Mouse (Mus musculus): Measurements from ENCODE around the gene Gtf3c6. TPM values are rescaled to one million over a fixed set of nuclear protein-coding genes. Genes with fewer than 3 reads are reported as not detected.

Gene Gtf3c6
- 10.3 and 11.4 TPM in 2 replicates for polyA plus RNA-seq (2012; rRNA removed; ENCODE audit: low replicate concordance)

DNA sequence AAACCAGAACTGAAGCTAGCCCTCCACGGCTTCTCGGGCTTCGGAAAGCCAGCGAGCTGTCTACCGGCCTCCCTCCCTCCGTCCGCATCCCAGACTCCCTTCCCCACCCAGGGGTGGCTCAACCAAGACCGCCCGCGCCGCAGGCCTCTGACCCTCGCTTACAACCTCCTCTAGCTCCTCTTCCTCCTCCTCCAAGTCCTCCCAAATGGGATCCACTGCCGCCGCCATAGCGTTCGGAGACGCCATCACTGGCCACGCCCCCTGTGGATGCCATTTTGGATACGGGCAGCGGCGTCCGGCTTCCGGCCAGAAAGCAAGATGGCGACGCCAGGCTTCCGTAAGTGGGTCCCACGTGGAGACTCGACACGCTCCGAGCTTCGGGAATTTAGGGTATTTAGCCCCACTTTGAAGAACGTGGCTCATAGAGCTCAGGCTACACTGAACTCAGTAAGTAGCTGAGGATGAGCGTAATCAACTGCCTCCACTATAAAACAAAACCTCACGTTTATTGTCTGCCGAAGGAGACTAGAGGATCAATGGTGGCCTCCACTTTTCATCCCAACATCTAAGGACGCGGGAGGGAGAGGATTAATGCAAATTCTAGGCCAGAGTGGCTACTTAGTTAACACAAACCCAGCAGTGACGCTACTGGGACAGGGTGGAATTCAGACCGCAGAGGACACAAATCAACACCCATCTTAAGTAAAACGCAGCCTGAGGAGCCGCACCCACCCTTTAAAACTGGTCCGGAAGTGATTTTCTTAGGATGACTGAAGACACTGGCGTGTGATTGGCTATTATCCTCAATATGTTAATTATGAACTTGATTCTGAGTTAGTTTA is at the start of gene Gtf3c6:
Gtf3c6 (minus strand) TSS at position 695 of the 842 bp plus-strand sequence.

DNA sequence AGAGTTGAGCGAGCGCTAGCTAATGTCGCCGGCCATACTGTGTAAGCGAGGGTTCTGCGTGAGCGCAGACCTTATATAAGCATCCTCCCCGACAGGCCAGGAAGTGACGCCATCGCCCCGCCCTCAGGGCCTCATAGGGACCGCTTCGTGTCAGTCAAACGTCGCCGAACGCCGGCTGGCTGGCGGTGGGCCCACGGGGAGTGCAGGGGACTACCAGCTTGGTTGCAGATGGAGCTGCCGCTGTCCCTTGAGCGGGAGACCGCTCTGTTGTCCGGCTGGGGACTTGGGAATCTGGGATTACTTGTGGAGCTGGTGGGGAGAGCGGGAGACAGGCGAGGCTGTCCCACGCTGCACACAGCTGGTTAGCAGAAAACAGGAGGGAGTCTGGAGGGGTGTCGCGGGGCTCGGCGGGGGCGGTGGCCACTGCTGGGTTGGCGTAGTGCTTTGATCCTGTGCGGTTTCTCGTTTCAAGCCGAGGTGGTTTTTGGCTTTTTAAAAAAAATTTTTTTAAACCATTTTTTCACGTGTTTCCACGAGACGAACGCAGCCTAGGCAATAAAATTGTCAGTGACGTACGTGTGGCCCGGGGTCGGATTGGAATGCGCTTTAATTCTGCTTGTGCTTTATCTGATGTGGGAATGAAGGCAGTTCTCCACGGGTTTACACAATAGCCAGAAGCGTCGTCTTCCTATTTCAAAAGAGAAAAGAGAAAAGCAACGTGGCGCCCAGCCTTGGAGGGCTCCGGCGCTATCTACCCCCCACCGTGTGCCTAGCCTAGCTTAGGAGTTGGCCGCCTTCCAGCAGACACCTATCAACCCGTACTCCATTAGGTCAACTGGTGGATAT is 44.5 kb upstream of the Gtf3c6 start, which contains the start of gene Amd1:
Amd1 (minus strand) TSS at position 47 of the 846 bp plus-strand sequence.

DNA sequence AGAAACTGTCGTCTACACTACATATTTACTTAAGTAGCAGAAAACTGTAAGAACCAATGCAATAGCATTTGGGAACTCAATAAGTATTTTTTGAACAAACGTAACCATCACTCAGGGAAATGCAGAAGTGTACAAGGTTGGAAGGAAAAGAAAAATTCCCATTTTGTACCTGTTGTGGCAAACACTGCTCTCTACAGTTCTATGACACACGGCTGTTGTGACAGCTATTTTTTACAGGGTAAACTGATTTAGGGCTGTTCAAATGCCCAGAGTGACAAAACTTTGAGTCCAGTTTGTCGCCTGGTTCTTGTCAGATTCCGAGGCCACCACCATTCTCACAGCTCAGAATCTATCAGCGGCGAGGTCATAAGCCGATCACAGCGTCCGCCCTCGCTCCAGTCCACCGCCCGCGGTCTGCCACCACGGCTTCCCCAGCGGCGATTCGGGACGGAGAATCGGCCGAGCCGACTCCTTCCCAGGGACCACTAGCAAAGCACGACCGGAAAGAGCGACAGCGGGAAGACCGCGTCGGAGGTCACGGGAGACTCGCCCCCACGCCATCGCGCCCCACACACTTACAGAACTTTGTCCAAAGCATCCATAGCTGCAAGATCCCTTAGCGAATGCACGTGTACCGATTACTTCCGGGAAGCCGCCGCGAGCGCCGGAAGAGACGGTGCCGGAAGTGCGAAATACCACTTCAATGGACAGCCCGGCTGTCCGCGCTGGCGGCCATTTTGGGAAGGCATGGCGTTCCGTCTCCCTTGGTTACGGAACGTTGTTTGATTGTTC is 11.3 kb downstream of the Gtf3c6 start, which contains the start of gene Rpf2:
Rpf2 (minus strand) TSS at position 663 of the 792 bp plus-strand sequence.

Other genes starting within 250 kb of the Gtf3c6 start
- 0.73 and 1.8 TPM in 2 replicates for gene Mfsd4b1, start 232.8 kb downstream of the Gtf3c6 start, polyA plus RNA-seq (2012; rRNA removed; ENCODE audit: low replicate concordance)
- 19.6 and 30.2 TPM in 2 replicates for gene Slc16a10, start 115.8 kb downstream of the Gtf3c6 start, polyA plus RNA-seq (2012; rRNA removed; ENCODE audit: low replicate concordance)
- 3.8 and 5.6 TPM in 2 replicates for gene Rpf2, start 11.1 kb downstream of the Gtf3c6 start, polyA plus RNA-seq (2012; rRNA removed; ENCODE audit: low replicate concordance)
- 9.4 and 21.1 TPM in 2 replicates for gene Amd1, start 44.1 kb upstream of the Gtf3c6 start, polyA plus RNA-seq (2012; rRNA removed; ENCODE audit: low replicate concordance)
- gene Cdk19, start 81.5 kb upstream of the Gtf3c6 start, polyA plus RNA-seq (2012; rRNA removed; ENCODE audit: low replicate concordance) = 6.7 and 9.7 TPM in 2 replicates

All from subcutaneous adipose tissue, adult 2 months (tissue).